Mouse (Mus musculus) liver, embryonic 14.5 days (tissue): ENCODE results near the gene Hmg20b. TPM values are rescaled to one million over a fixed set of nuclear protein-coding genes. Genes with fewer than 3 reads are reported as not detected.

Experiments
- ATAC-seq: fragments of 200-750 bp; cut with Nextera tagmentation; 2 replicates; pipeline ENCODE4 v1.8.0; 2017; ENCODE audit warnings: moderate number of reproducible peaks, mild to moderate bottlenecking, moderate library complexity; ENCODE audit not compliant: insufficient read depth
- DNase-seq, 3 experiments: peaks; one replicate each; pipeline ENCODE4 v3.0.0-alpha.2; 2012 to 2013; ENCODE audit warnings: low read depth in 3 of 3, low spot score in 3 of 3
- H3K27ac ChIP-seq: fragments of 300-500 bp; sonication (generic); 2 replicates; pipeline ENCODE4 v1.5.1; 2014; ENCODE audit warnings: moderate library complexity, mild to moderate bottlenecking, control low read depth, inconsistent platforms
- H3K27me3 ChIP-seq: fragments of 300-500 bp; sonication (generic); 2 replicates; pipeline ENCODE4 v1.6.1; 2014; ENCODE audit warnings: mild to moderate bottlenecking, low read length, moderate library complexity; ENCODE audit not compliant: control insufficient read depth, insufficient read depth
- H3K36me3 ChIP-seq: fragments of 300-500 bp; sonication (generic); replicated peaks from 2 replicates; pipeline ENCODE4 v1.6.1; 2014; ENCODE audit warnings: low read depth; ENCODE audit not compliant: control insufficient read depth, insufficient read depth
- H3K4me1 ChIP-seq, 2 experiments: fragments of 200-500 bp in 1 of 2; fragments of 300-500 bp in 1 of 2; sonication (generic) in 1 of 2; replicated peaks; 2 replicates each; pipeline ENCODE4 v1.6.1; 2012 to 2014; ENCODE audit warnings: antibody characterized with exemption in 1 of 2, inconsistent platforms in 1 of 2, low read length in 1 of 2; ENCODE audit not compliant: control insufficient read depth in 2 of 2, insufficient read depth in 2 of 2
- H3K4me2 ChIP-seq: fragments of 300-500 bp; sonication (generic); 2 replicates; pipeline ENCODE4 v1.6.1; 2014; ENCODE audit warnings: low read depth, mild to moderate bottlenecking, control low read depth, moderate library complexity
- H3K4me3 ChIP-seq, 2 experiments: fragments of 200-500 bp in 1 of 2; fragments of 300-500 bp in 1 of 2; sonication (generic) in 1 of 2; 2 replicates each; pipeline ENCODE4 v1.5.1; 2012 to 2014; ENCODE audit warnings: low read depth in 2 of 2, low read length in 2 of 2, mild to moderate bottlenecking in 2 of 2, control low read depth in 1 of 2, inconsistent platforms in 1 of 2, moderate library complexity in 1 of 2; ENCODE audit not compliant: insufficient read depth in 1 of 2
- H3K9ac ChIP-seq: fragments of 300-500 bp; sonication (generic); replicated peaks from 2 replicates; pipeline ENCODE4 v1.6.1; 2014; ENCODE audit warnings: mild to moderate bottlenecking, control low read depth, moderate library complexity
- H3K9me3 ChIP-seq: fragments of 300-500 bp; sonication (generic); 2 replicates; pipeline ENCODE4 v1.6.1; 2016; ENCODE audit warnings: low read length, mixed read lengths; ENCODE audit not compliant: control insufficient read depth
- CTCF ChIP-seq: IDR thresholded peaks from 2 replicates; pipeline ENCODE4 v1.5.1; 2016; ENCODE audit warnings: antibody characterized with exemption, low read depth, control low read depth
- EP300 ChIP-seq: IDR thresholded peaks from 2 replicates; pipeline ENCODE4 v1.6.1; 2016; ENCODE audit warnings: antibody characterized with exemption, low read depth
- WGBS: fragments of 180-500 bp; shearing (Covaris S2); extraction: QIAGEN DNeasy Blood & Tissue Kit; methylation state at CpG from one replicate; pipeline ENCODE4 v1.1.7; 2014; ENCODE audit not compliant: insufficient replicate concordance; 5-methylcytosine and 5-hydroxymethylcytosine counted together
- polyA plus RNA-seq, 2 experiments: library from polyadenylated mRNA; depleted of rRNA in 1 of 2; stranded (reverse) in 1 of 2; unstranded in 1 of 2; fragments of >200 nt; fragmentation: Nextera tagmentation in 1 of 2; extraction: Ambion mirVana in 1 of 2; gene quantifications; 2 replicates each; pipeline versions ENCODE4 v1.2.1 to v1.2.3; 2012 to 2014

Gene Hmg20b
- polyA plus RNA-seq, 2 experiments, result 20.3 to 24.9 TPM

DNA sequence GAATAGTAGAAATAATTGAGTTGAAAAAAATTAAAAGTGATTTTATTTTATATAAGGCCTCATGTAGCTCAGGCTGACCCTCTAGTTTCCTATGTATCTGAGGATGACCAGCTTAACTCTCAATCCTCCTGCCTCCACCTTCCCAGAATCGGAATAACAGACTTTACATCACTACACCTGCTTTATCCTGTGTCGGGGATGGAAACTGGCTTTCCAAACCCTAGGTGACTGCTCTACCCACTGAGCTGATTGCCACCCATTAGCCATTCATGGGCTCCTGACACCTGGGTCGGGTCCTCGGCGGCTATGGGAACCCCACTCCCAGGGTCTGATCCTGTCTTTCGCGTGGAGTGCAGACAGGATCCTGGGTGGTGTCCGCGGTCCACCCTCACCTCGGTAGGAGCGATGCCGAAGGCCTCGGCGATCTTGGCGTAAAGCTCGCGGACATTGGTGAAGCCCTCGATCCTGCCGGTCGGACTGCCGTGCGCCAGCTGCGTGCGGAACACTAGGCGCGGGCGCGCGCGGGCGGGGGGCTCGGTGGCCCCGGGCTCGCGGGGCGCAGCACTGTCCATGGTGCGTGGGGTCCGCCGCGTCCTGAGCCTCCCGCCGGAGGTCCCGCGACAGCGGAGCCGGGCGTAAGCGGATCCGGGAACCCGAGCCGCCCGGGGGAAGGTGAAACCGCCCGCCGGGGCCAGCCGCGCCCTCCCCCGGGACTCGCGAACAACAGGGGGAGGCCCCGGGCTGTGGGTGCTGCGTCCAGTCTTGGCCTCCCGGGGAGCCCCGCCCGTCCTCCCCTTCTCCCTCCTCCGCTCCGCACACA, 7.4 kb downstream of the Hmg20b start, which contains the start of gene Gipc3:
Gene Gipc3 (minus strand): TSS at position 581 of the 820 bp plus-strand sequence.
- DNase-seq (no peak), ATAC-seq (no peak)
- no peak for TF ChIP-seq EP300
- TF ChIP-seq CTCF, result no peak
- Histone ChIP-seq H3K9ac (0 out of 2 replicates have a peak within 1 kb of the TSS, but pooled peaks have one; percentile 9), H3K9me3 (no peaks in the 10 kb centered on the region), H3K27ac (no peak within 1 kb of the TSS), H3K36me3 (no peaks in the 10 kb centered on the region; the same call in 1 of the 2 replicates), H3K4me3 (peak within 1 kb of the TSS in 1 of 2 experiments; percentile 48; a peak in 3 of 4 replicates), H3K4me1 (peaks cover 19% of the 10 kb centered on the region in 2 experiments), H3K4me2 (peak within 1 kb of the TSS; percentile 59), H3K27me3 (peaks cover 41% of the 10 kb centered on the region)
- WGBS, result 6% methylated on average over 57 of the region's 67 CpGs

DNA sequence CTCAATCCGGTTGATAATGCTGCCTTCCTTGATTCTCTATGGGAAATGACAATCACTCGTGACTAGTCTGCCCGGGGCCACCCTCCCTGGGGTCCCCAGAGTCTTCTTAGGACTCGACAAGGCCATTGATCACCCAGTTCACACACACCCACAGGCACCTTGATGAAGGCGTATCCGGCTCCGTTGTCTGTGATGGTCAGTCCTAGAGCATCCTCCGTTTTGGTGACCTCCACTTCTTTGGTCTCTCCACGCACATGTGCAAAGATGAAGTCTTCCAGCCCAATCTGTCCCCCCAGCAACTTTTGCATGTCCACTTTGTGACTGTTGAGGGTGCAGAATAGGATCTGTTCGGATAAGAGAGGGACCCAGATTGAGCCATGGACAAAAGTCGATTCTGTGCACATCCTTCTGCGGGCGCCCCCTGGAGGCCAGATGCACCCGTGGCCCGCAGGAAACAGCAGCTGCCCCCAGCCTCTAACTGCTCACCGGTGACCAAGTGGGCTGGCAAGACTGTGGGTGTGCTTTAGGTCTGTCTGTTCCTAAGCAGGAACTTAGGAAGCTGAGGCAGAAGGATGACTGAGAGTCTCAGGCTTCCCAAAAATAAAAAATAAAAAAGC, 8.8 kb downstream of the Hmg20b start:
- peak; percentile 91 for TF ChIP-seq CTCF
- no peak for TF ChIP-seq EP300
- DNase-seq (no peak), ATAC-seq (no peak)
- WGBS, result 36% methylated on average over 16 of the region's 16 CpGs
- H3K36me3 ChIP-seq, result no peaks in the 10 kb centered on the region
- H3K27me3 ChIP-seq, result peaks cover 41% of the 10 kb centered on the region
- H3K4me3 ChIP-seq, result no peak overlapping the region
- peaks cover 9 to 12% of the 10 kb centered on the region in 2 experiments for H3K4me1 ChIP-seq
- H3K4me2 ChIP-seq, result no peak overlapping the region
- H3K27ac ChIP-seq, result no peak overlapping the region
- no peak overlapping the region for H3K9ac ChIP-seq
- no peaks in the 10 kb centered on the region for H3K9me3 ChIP-seq

DNA sequence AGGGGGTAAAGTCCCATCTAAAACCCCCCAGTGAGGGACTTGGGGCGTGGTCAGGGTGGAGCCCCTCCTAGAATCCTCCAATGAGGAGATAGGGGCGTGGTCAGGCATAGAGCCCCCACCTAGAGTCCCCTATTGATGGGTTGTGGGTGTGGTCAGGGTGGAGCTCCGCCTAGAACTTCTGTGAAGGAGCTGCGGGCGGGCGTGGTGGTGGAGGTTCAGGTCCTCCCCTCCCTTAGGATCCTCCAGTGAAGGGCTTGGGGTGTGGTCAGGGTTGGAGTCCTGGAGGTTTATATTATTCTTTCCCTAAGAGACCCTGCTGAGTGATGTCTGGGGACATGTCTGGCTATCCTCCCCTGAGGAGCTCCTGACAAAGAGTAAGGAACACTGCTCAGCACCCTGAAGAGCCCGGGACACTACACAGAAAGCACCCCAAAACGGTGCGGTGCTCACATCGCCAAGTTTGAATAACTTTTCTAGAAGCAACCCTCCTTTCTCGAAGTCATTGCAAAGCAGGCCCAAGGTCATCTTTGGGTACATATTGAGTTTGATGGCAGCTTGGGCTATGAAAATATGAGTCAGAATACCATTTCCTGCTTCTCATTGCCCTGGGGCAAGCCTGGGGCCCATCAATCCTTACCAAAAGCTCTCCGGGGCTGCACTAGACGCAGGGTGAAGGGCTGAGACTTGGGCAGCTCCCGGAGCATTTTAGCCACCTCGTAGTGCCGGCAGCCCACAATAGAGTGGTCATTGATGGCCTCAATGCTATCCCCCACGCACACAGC, 9.5 kb downstream of the Hmg20b start:
- Histone ChIP-seq H3K4me1 (peaks cover 8 to 12% of the 10 kb centered on the region in 2 experiments), H3K27me3 (peaks cover 41% of the 10 kb centered on the region), H3K4me3 (no peak overlapping the region), H3K36me3 (no peaks in the 10 kb centered on the region), H3K4me2 (no peak overlapping the region), H3K9me3 (no peaks in the 10 kb centered on the region), H3K27ac (no peak overlapping the region), H3K9ac (no peak overlapping the region)
- ATAC-seq (peak; percentile 50; the same call in 1 of the 2 replicates), DNase-seq (no peak)
- WGBS, result 35% methylated on average over 17 of the region's 17 CpGs
- TF ChIP-seq CTCF, result no peak
- no peak for TF ChIP-seq EP300

DNA sequence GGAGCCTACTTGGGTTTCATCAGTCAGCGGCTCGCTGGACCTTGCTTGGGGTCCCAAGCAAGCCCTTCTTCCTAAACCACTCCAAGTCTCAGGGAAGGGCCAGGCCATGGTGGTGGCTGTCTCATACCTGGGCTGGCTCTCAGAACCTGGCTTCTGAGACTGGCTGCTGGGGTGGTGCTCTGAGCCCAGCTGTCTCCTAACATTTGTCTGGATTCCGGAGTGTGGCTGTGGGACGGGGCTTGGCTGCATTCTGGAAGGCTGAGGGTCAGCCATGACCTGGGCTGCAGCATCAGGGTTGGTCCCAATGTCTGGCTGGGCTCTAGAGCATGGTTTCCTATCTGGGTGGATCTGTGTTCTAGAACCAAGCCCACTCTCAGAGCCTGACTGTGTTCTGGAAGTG, 13.7 kb downstream of the Hmg20b start:
- Histone ChIP-seq H3K4me3 (no peak overlapping the region), H3K9me3 (no peaks in the 10 kb centered on the region), H3K4me1 (peaks cover 8 to 12% of the 10 kb centered on the region in 2 experiments), H3K36me3 (no peaks in the 10 kb centered on the region), H3K27ac (no peak overlapping the region), H3K4me2 (no peak overlapping the region), H3K9ac (no peak overlapping the region), H3K27me3 (peaks cover 1% of the 10 kb centered on the region)
- no peak for TF ChIP-seq CTCF
- TF ChIP-seq EP300, result no peak
- DNase-seq (no peak), ATAC-seq (no peak)
- 75% methylated on average over 4 of the region's 4 CpGs for WGBS
